Mouse (Mus musculus) liver, postnatal 0 days (tissue): ENCODE measurements around the gene Eva1c.

ENCODE experiments used
- CTCF ChIP-seq: sonication (generic); IDR thresholded peaks from 2 replicates; pipeline ENCODE4 v1.5.1; 2016; ENCODE audit warnings: antibody characterized with exemption, low read depth
- EP300 ChIP-seq: IDR thresholded peaks from 2 replicates; pipeline ENCODE4 v1.6.1; 2016; ENCODE audit warnings: antibody characterized with exemption, low read depth, mild to moderate bottlenecking

GRCm38 (mm10) chr16:90953147-90953546, 126.6 kb downstream of the Eva1c start:
- TF ChIP-seq CTCF (no peak), EP300 (no peak)
